Mouse (Mus musculus) retina, adult 2 months (tissue): ENCODE measurements around the gene Aqp12.
"Not testable (repeated sequence)": the region's sequence is repeated elsewhere in the genome, so short reads cannot be mapped to it uniquely, and the experiment has no call there.

Experiments used
- DNase-seq: peaks from one replicate; pipeline ENCODE4 v3.0.0-alpha.2; 2012; ENCODE audit warnings: low read depth, low spot score

The Aqp12 gene

DNA sequence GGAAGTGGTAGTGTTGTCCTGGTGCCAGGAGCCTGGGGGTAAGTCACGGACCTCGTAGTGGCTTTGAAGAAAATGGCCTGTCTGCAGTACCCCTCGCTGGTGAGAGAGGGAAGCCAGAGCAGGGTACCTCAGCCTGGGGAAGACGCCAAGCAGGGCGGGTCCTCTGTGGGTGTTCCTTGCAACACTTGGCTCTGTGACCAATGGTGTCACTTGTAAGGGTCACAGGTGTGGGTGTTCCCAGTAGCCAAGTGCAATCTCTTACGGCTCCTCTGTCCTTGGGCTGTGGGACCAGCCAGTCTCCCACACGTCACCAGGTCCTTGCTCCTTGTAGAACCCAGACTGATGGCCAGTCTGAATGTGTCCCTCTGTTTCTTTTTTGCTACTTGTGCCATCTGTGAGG, at the start of gene Aqp12:
Aqp12 (plus strand) TSS at position 274 of the 400 bp plus-strand sequence.
- DNase-seq = no peak

DNA sequence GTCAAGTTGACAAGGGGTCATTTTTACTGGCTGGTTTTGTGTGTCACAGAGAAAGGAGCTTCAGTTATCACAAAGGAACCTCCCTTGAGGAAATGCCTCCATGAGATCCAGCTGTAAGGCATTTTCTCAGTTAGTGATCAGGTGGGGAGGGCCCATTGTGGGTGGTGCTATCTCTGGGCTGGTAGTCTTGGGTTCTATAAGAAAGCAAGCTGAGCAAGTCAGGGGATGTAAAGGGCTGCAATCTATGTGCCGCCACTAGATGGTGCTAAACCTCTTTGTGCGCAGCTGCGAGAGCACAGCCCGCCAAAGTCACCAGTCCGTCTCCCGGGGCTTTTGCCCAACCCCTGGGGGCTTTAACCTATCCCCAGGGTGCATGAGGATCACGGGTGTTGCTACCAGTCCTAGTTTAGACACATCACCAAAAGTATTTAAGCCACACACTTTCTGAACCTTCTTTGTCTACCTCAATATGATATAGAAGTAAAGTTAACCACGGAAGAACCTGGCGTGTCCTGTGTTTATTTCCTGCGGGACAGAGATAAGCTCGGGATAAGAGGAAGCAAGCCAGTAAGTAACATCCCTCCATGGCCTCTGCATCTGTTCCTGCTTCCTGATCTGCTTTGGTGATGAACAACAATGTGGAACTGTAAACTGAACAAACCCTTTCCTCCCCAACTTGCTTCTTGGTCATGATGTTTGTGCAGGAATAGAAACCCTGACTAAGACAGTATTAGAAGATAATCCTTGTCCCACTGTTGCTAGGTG, 49.4 kb upstream of the Aqp12 start:
- not testable (repeated sequence) for DNase-seq

DNA sequence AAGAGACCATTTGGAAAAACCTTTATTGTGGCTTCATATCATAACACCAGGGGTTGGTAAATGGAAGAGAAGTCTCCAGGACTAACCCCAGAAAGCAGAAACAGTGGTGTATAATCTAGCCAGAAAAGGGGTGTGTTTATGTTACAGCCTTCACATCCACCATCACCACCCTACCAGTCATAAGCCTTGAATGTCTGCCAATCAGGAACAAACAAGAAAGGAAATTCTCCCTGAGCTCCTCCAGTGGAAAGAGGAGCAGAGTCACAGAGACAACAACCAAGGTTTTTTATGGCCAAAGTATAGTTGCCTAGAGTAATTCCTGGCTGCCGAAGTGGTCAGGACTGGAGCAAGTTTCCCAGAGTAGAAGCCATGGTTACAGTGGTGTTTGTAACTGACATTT, 47.1 kb upstream of the Aqp12 start:
- DNase-seq = no peak

DNA sequence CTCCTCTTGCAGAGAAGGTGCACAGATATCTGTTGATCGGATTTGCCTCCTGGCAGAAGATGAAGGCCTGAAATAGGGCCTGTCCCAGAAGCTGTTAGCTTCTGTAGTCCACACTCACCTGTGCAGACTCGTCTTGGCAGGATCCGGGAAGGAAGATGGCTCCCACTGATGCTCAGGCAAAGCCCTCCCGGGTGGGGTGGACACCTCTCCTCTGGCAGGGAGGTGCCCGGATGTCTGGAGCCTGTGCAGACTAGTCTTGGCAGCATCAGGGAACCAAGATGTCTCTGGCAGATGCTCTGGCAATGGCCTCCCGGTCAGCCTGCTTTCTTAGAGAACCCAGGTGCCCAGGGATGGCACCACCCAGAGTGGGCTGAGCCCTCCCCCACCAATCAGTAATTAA, 35.3 kb upstream of the Aqp12 start:
- not testable (repeated sequence) for DNase-seq

DNA sequence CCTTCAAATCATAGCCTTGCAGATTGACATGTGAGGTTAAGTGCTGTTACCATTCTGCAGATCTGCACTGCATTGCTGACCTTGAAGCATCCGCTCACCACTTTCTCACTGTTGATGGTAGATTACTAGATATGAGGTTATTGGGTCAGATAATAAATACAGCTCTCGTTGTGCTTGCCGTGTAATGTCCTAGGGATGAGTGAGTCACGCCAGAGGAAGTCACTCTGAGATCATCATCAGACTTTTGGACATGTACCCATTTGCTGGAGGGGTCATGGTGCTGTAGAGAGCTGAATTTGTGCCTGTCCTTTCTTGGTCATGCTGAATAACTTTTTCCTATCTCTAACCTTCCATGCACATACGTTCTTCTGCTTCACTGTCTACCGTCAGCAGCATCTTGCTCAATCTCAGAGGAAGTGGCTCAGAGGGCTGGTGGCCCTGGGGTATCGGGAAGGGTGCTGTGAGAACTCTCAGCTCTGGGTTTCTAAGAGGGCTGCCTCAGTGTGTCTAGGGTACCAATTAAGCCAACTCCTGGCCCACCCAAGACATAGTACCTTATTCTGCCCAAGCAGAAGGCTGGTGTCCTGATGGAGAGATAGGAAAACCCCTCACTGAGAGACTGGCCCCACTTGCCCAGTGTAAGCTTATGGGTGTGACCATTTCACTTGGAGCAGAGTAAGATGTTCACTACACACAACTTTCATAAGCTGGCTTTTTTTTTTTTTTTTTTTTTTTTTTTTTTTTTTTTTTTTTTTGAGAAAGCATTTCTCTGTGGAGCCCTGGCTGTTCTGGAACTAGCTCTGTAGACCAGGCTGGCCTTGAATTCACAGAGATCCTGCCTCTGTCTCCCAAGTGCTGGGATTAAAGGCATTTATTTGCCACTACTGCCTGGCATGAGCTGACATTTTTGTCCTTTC, 34.0 kb upstream of the Aqp12 start:
- DNase-seq = no peak

DNA sequence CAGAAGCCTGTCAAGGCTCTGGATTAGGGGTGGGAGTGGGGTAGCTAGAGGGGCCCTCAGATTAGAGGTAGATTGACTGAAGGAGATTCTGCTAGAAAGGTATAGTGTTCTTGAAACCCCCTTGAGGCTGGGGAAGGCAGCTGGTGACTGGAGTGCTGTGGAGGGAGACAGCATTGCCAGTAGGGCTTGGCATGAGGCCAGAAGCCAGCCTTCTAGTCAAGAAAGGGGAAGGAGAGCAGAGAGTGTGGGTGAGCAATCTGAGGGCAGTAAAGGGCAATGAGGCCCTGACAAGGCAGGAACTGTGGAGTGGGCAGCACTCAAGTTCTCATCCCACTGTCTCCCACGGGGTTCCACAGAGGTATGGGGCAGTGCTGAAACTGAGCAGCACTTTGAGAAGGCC, 33.3 kb upstream of the Aqp12 start:
- DNase-seq = no peak

DNA sequence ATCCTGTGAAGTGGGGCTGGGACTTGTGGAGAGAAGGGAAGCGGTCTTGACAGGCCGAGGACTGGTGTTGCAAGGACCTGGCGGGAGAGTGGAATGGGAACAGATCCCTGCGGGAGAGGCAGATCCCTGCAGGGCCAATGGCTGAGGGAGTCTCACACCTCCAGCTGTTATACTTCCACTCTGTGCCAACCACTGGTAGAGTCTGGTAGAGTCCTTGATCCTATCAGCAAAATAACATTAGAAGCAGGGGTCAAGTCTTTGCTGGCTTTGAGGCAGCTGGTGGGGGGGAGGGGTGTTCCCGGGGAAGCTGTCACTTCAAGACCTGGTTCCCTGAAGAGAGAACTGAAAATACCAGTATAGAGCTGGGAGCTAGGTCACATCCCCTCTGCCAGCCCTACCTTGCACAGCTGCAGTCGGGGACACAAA, 30.0 kb upstream of the Aqp12 start:
- no peak for DNase-seq

DNA sequence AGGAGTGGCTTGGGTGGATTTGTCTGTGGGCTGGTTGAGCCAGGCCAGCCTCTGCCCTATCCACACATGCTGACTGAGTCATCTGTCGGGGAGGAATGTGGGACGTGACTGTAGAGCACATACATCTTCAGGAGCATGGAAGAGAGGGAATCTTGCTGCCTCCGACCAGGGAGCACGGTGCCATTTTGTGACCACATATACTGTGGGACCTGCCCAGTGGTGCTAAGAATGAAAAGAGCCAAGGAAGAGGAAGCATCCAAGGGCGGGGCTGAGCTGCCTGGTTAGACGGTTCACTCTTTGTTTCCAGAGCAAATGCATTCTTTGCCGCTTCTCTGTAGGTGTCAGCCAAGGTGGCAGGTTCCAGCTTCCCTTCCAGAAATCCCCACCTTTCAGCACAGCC, 27.5 kb upstream of the Aqp12 start:
- no peak for DNase-seq

DNA sequence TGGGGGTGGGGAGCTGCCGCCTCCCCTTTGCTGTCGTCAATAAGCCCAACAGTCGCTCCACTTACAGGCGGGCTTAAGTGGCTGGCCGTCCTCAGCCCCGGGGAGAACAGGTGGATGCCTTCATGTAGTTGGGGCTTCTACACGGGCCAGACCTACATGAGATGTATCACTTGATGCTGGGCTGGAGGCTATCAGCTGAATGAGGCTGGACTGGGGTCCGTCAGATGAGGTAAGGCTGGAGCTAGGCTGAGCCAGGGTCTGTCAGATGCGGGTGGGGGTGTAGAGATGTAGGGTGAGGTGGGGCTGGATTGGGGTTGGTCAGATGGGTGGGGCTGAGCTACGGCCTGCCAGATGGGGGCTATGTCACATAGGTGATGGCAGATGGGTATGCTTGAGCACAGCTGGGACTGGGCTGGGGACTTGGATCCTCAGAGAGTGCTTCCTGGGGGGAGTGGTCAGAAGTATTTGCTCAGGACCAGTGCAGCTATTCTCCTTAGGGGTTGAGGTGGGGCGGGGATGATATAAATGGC, 27.0 kb upstream of the Aqp12 start:
- DNase-seq = no peak

DNA sequence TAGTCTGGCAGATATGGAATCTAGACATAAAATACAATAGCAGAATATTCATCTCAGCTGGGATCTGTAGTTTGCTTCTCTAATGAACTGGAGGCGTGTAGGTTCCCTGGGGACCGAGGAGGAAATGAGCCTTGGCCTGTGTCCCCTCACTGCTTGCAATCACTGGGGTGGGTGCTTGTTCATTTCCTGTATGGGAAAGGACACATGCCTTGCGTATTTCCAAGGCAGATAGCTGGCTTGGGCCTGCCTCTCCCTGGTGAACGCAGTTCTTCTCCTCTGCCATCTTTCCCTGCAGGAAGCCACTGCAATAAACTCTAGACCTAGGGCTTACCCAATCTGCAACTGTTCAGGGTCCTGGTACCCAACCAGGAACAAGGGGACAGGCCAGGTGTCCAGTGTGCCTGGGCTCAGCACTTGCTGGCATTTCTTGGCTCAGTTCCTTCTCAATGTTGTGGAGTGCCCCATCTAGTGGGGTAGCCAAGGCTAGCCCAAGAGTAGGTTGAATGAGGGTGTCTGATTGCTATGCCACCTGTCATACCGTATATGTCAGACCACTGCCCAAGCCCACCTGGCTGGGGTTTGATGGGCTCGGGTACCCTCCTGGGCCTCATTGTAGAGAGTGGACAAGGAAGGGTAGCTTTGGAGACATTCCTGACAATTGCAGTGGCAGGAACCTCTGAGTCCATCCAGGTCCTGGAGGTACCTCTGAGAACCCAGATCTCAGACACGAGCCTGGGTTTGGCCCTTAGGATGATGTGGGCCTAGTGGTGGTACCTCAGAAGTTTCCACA, 24.9 kb upstream of the Aqp12 start:
- no peak for DNase-seq

DNA sequence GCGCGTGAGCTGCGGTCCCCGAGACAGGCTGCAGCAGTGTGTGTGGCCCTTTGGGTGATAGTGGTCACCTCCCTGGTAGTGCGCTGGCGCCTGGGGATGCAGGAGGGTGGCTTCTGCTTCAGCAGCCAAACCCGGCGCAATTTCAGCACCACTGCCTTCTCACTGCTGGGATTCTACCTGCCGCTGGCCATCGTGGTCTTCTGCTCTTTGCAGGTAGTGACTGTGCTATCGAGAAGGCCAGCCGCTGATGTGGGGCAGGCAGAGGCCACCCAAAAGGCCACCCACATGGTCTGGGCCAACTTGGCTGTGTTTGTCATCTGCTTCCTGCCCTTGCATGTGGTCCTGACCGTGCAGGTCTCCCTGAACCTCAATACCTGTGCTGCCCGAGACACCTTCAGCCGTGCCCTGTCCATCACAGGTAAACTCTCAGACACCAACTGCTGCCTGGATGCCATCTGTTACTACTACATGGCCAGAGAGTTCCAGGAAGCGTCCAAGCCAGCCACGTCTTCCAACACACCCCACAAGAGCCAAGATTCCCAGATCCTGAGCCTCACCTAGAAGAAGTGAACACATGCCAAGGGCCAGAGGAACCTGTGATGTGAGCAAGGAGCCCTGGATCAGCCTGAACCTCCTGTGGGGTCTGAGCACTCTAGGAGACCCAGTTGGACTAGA, 23.1 kb upstream of the Aqp12 start:
- no peak for DNase-seq

DNA sequence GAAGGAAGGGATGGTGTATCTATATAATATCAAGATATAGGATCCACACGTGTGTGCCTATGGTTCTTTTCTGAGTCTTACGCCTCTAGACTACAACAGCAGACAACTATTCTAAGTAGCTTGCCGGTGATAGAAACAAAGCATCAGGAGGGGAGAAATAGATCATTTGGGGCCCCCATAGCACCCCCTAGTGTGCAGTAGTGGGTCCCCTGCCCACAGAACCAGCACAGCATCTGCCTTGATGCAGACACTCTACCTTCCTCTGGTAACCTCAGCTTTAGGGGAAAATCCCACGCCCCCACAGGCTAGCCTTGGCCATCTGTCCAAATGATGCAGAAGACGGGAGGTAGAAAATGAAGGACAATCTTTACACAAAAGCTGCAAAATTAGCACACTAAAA, 21.1 kb upstream of the Aqp12 start:
- no peak for DNase-seq

DNA sequence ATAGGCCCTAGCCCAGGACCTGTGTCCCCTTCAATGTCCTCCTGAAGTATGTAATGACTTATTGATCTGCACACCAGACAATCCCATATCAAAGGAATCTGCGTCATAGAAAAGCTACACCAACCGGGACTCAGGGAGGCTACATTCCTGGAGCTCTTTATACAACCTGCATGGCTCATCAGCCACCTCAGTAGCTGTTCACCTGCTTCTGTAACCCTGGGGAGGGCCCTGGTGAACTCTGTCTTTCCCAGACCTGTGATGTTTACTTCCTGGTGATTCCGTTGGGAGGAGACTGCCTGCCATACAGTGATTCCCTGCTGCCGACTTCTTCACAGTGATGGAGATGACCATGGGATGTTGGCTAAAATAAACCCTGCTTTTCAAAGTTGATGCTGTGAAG, 17.2 kb upstream of the Aqp12 start:
- DNase-seq = no peak

DNA sequence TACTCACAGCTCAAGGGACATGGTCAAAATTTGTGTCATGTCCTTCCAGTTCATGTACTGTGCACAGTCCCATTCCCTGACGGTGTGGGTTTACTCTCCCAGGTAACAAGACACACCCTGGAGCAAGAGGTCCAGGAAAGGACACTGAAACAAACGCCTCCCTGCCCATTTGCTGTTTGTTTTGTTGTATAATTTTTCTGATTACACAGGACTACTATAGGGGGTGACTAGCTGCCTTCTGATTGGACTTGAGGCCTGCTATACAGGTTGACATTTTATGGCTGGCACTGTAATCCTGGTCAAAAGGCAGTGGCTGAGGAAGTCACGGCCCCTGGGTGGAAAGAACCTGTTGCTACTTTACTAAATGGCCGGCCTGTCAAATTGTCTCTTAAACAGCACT, 16.2 kb upstream of the Aqp12 start:
- DNase-seq = no peak

DNA sequence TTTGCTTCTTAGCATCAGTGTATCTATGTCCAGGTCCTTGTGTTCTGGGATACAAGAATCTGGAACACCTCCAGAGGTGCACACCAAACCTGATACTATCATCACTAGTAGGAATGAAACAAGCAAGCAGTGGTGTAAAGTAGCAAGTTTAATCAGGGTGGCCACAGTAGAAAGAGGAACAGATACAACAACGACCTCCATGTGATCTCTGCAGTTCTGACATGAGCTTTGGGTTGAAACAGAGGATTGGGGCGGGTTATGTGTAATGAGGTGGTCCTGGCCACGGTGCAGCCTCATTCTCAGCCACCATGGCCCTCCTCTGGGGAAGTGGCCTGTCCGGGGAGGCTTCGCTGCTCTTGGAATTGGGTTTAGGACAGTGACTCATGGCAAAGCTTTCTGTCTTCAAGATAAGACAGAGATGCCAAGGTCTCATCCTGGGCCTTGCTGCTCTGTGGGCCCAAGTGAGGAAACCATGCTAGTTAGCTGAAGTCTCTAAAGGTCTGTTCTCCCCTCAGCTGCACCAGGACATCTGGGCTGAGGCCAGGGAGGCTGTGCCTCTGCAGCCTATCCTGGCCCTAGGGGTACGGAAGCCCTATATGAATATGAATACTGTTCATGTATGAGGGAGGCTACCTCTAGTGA, 13.8 kb upstream of the Aqp12 start:
- DNase-seq = no peak

DNA sequence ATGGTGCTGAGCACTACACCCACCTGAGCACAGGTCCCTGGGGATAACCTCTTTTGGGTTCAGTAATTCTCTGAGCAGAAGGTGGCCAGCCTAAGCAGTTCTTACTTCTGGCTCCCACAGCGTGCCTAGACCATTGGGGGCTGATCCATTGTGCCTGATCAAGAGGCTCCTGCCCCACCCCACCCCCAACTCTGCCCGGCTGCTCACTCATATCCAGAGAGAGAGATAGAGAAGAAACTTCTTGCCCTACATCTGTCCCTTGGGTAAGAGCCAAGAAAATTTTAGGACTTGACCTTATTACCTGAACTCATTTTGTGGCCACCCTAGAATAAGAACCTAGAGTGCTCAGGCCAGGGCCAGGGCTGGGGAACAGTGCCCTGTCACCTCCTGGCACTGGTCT, 13.3 kb upstream of the Aqp12 start:
- no peak for DNase-seq

DNA sequence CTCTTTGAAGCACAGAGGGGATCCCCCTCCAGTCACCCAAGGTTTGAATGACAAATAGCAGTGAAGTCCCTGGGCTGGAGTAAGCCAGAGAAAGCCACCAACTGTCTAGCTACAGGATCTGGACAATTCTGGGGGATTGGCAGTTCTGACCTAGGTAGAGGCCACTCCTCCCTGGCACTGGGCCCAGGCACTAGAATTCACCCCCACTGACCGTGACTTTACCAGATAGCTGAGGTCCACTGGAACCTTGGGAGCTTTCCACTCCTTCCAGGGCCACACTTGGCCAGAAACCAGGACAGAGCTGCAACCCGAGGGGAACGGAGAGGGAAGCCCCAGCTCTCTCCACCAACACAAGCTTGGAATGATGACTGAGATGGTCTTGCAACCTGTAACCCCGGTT, 3.1 kb downstream of the Aqp12 start:
- DNase-seq = no peak

DNA sequence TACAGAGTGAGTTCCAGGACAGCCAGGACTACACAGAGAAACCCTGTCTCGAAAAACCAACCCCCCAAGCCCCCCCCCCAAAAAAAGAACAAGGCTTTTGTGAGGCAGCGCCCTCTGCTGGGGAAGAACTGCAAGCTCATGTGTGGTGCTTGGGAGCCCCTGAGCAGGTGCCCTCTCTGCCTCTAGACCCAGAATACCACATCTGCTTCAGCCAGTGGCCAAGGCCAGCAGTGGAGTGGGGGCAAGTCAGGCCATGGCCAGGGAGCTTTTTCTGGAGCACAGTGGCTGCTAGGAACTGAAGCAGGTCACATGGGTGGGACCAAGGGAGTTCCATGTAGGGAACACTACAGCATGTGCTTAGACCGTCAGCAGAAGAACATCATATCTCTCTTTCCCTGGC, 4.6 kb downstream of the Aqp12 start:
- no peak for DNase-seq

DNA sequence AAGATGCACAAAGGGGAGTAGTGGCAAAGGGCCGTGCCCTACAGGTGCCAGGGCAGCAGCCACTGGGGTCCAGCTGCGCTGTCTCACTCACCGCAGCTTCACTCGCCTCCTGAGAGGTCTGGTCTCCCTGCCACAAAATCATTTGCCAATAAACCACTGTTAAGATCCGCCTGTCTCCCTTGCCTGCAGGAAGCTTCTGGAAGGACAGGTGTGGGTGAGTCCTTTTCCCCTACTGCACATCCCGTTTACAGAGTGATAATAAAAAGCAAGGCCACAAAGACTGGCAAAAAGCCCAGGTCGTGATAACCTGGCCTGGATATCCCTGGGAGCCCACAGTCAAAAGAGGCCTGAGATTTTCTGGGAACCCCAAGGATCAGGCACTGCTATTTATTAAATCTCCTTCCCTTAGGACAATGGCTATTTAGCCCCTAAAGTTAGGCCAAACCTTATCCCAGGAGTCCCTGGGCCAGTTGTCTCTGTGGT, 6.0 kb downstream of the Aqp12 start:
- DNase-seq = no peak

DNA sequence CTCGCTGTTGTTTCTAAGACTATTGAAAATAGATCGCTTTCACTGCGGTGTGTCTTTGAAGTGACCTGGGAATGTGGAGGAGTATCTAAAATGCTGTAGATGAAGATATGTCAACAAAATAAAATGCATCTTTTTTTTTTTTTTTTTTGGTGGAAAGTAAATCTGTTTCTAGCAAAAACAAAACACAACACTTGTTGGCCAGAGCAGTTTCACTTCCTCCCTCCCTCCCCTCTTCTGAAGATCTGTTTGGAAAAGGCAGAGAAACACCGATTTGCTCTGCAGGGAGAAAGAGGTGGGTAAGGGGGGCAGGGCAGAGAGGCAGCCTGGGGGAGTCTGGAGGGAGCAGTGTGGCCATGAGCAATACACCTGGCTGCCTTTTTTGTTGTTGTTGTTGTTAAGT, 7.2 kb downstream of the Aqp12 start:
- no peak for DNase-seq

DNA sequence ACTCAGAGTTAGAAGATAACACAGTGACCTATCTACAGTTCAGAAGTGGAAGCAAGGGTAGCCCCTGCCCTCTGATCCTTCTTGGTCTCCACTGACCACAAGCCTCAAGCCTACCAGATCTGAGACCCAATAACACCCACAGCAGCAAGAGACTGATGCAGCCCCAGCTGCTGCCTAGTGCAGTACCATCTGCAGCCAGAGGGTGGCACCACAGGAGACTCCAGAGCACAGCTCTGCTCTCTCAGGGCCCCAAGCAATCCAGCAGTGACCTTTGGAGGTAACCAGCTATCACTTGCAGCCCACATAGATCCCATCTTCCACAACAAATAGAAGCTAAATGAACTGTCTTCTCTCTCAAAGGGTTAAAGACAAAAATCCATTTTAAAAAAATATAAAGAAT, 8.3 kb downstream of the Aqp12 start:
- peak; percentile 41 for DNase-seq
